Mouse (Mus musculus): Measurements from ENCODE around the gene Ift140.

Ift140 gene

DNA sequence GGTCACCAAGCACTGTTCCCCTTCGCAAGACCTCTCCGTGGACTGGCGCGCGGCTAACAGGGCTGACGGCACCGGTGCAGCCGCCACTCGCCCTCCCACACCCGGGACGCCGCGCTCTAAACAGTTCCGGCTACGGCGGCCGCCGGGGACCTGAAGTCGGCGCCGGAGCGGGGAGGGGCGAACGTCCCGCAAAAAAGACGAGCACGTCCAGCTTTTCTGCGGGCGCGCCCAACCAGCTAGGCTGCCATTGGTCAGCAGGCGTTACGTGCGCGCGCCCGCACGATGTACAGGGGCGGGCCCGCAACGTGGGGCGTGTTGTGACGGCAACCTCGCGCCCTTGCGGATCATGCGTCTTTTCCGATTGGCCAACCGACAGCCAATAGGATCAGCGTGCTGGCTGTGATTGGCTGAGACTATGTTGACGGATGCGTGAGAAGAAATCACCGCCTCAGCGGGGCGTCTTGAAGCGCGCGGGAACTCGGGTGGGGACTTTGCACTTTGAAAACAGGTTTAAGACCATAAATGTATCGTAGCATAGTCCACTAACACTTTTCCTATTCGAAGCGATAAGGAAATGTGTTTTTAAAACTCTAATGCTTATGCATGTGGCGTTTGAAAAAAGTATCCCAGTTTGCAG, at the start of gene Ift140, which contains the start of gene Cramp1l:
Ift140 (plus strand) TSS at position 431 of the 637 bp plus-strand sequence.
Cramp1l (minus strand) TSS at position 134 of the 637 bp plus-strand sequence.
- CTCF ChIA-PET: interaction anchor here (0.5 to 1.5 kb wide), 9 partner anchors 25 to 258 kb away, joined by 3 to 4 read pairs (median 3); partner anchors contain the start of genes Jpt2 (in 1 of the 4) and Tmem204 (in 1 of the 4)
- POLR2A ChIA-PET: interaction anchor here (0.6 to 2.8 kb wide), 43 partner anchors 9 to 1229 kb away, joined by 3 to 14 read pairs (median 5); partner anchors contain the start of genes Jpt2 (in 2 of the 4), Mapk8ip3 (in 2 of the 4), Ube2i (in 2 of the 4) and BC003965 (in 1 of the 4)

DNA sequence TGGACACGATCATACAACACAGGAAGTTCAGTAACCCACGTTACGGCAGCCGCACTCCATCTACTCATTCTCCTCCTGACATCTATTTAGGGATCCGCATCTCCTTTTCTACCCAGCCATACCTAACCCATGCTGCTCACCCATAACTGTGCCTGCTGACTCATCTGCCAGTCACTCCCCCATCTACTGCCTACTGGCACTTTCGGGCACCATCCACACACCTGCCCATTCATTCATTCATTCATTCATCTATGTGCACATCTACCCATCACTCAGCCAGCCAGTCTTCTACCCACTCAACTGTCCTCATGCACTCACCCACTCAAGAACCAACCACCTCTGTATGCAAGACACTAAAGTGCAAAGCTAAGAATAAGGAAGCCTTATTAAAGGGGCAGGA, 28.7 kb upstream of the Ift140 start:
- CTCF ChIA-PET: no interaction called here

GRCm38 (mm10) chr17:24994721-24995120, 21.2 kb upstream of the Ift140 start:
- ChIA-PET POLR2A (interaction anchor here in 2 of 4 experiments (0.6 to 2.2 kb wide), 2 partner anchors 8 to 18 kb away, joined by 3 to 5 read pairs; no protein-coding TSS in a partner anchor), CTCF (interaction anchor here in 1 of 4 experiments (0.6 kb wide), 1 partner anchor 93 kb away, joined by 3 read pairs; no protein-coding TSS in a partner anchor)

More for the DNA sequence above, 28.7 kb upstream of the Ift140 start:
- POLR2A ChIA-PET: interaction anchor here in 2 of 4 experiments (0.7 to 1.7 kb wide), 3 partner anchors 9 to 113 kb away, joined by 3 to 5 read pairs (median 3); partner anchors contain the start of genes Cramp1l (in 1 of the 2) and Ift140 (in 1 of the 2)

GRCm38 (mm10) chr17:25005102-25005501, 10.8 kb upstream of the Ift140 start:
- ChIA-PET POLR2A (interaction anchor here in 3 of 4 experiments (0.9 to 2.5 kb wide), 5 partner anchors 10 to 45 kb away, joined by 3 to 7 read pairs (median 6); partner anchors contain the start of genes Cramp1l (in 2 of the 3), Ift140 (in 2 of the 3) and Jpt2 (in 1 of the 3)), CTCF (interaction anchor here in 2 of 4 experiments (0.6 to 1.2 kb wide), 2 partner anchors 12 to 78 kb away, joined by 3 to 4 read pairs; partner anchors contain the start of gene Tmem204 (in 1 of the 2))

- CTCF ChIA-PET: interaction anchor here in 1 of 4 experiments (1.3 kb wide), 1 partner anchor 9 kb away, joined by 5 read pairs; no protein-coding TSS in a partner anchor
- POLR2A ChIA-PET: interaction anchor here in 2 of 4 experiments (1.2 to 1.4 kb wide), 2 partner anchors 24 to 70 kb away, joined by 4 read pairs; no protein-coding TSS in a partner anchor
Measured at GRCm38 (mm10) chr17:25007480-25007879, 8.4 kb upstream of the Ift140 start.

- CTCF ChIA-PET: no interaction called here
- POLR2A ChIA-PET: interaction anchor here in 2 of 4 experiments (0.6 to 2.8 kb wide), 7 partner anchors 18 to 557 kb away, joined by 3 to 8 read pairs (median 3); partner anchors contain the start of genes Fahd1 (in 1 of the 2), Nubp2 (in 1 of the 2), Sox8 (in 1 of the 2) and Spsb3 (in 1 of the 2)
Measured at GRCm38 (mm10) chr17:25013606-25014501, 2.0 kb upstream of the Ift140 start.

GRCm38 (mm10) chr17:25014841-25015570, 879 bp upstream of the Ift140 start:
- ChIA-PET POLR2A (interaction anchor here (0.5 to 2.8 kb wide), 39 partner anchors 9 to 1229 kb away, joined by 3 to 14 read pairs (median 5); partner anchors contain the start of genes Jpt2 (in 2 of the 4), Traf7 (in 2 of the 4), BC003965 (in 1 of the 4) and Eme2 (in 1 of the 4)), CTCF (interaction anchor here (0.5 to 1.5 kb wide), 8 partner anchors 16 to 259 kb away, joined by 3 to 8 read pairs (median 4); partner anchors contain the start of genes Jpt2 (in 1 of the 4) and Tmem204 (in 1 of the 4))

DNA sequence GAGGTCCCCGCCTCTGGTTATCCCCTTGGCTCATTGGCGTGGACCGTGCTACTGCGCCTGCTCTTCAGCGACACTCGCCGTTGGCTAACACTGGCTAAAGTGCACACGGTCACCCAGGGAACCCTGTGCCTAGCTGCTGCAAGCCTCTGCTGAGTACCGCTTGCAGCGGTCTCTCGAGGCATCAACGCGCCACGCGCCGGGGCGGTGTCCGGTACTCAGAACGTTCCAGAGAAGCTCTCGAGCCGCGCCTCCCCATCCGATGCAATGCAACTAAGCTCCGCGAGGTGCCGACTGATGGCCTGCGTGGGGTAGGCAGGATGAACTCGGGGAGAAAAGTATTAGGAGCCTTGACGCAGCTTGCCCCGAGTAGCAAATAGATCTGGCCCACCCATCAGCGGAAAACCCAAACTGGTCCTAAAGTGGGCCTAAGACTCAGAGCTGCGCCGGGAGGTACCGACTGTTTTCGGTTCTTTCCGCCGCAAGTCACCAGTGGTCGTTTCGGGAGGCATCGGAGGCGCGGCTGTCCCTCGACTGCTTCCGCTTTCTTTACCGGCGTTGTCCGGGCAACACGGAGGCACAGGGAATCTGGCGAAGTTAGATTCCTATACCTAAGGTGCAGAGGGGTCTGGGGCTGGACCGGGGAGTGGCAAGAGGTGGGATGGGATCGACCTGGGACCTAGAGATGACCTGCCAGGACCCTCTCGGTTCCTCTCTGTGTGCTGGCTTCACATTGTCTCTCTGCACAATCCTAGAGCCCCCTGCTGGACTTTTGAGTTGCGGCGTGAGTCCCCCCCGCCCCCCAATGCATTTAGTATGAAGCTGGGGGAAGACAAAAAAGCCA, 627 bp downstream of the Ift140 start:
- CTCF ChIA-PET: interaction anchor here (0.5 to 1.5 kb wide), 21 partner anchors 9 to 746 kb away, joined by 3 to 7 read pairs (median 4); partner anchors contain the start of genes Mapk8ip3 (in 1 of the 4) and Tmem204 (in 1 of the 4)
- POLR2A ChIA-PET: interaction anchor here in 3 of 4 experiments (0.6 to 2.8 kb wide), 50 partner anchors 8 to 1389 kb away, joined by 3 to 14 read pairs (median 4); partner anchors contain the start of genes Fahd1 (in 2 of the 3), Jpt2 (in 2 of the 3), Mapk8ip3 (in 2 of the 3) and Ube2i (in 2 of the 3)

DNA sequence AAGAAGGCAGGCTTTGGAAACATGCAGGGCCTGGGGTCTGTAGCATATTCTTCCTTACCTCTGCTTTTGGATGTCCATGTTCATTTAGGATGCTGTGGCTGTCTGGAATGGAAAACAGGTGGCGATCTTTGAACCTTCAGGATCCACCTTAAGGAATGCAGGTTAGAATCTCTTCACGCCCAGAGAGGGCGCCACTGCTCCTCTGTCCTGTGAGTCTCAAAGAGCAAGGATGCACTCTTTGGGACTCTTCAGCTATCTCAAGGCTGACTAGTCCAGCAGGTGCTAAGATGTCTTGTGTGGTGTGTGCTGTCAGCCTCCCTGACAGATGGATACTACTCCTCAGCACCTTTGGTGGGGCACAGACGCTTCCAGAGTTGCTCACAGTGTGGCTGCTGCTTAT, 20.3 kb downstream of the Ift140 start:
- ChIA-PET POLR2A (interaction anchor here in 3 of 4 experiments (0.6 to 1.9 kb wide), 6 partner anchors 11 to 150 kb away, joined by 3 to 6 read pairs (median 4); partner anchors contain the start of genes Cramp1l (in 1 of the 3), Ift140 (in 1 of the 3), Nubp2 (in 1 of the 3) and Spsb3 (in 1 of the 3)), CTCF (interaction anchor here in 3 of 4 experiments (0.7 to 1.4 kb wide), 7 partner anchors 9 to 252 kb away, joined by 3 to 4 read pairs (median 3); no protein-coding TSS in a partner anchor)

DNA sequence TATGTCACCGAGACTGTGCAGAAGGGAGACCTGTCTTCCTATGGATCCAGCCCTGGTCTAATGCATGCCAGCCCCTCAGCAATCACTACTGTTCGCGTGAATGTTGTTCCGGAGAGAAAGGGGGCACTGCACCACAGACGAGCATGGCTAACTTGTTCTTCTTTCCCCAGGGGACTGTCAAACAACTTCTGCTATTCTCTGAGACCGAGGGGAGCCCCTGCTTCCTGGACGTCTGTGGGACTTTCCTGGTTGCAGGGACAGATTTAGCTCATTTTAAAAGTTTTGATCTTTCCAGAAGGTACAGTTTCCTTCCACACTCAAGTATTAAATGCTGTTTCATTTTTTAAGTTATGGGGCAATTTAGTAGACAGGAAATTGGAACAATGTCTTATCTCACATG, 29.0 kb downstream of the Ift140 start:
- POLR2A ChIA-PET: interaction anchor here in 2 of 4 experiments (0.6 to 1.5 kb wide), 6 partner anchors 9 to 1160 kb away, joined by 3 to 4 read pairs (median 4); no protein-coding TSS in a partner anchor
- CTCF ChIA-PET: interaction anchor here in 1 of 4 experiments (0.8 to 1.3 kb wide), 2 partner anchors 8 to 11 kb away, joined by 3 read pairs; no protein-coding TSS in a partner anchor

DNA sequence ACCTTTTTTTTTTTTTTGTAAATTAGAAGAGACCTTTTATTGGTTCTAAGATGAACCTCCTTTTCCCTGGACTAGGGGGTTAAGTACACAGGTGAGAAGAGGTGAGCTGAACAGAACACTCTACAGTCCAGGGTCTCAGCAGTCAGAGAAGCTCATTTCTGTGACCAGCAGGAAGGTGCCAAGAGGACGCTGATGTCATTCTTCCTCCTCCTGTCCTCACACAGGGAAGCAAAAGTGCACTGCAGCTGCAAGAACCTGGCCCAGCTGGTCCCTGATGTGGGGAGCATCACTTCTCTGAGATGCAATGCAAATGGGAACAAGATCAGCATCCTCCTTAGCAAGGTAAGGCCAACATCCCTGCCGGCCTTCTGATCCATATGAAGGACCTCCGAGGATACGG, 29.4 kb downstream of the Ift140 start:
- ChIA-PET POLR2A (interaction anchor here in 2 of 4 experiments (0.7 to 1.5 kb wide), 4 partner anchors 9 to 1160 kb away, joined by 3 to 4 read pairs (median 4); no protein-coding TSS in a partner anchor), CTCF (interaction anchor here in 1 of 4 experiments (0.8 to 1.3 kb wide), 2 partner anchors 9 to 12 kb away, joined by 3 read pairs; no protein-coding TSS in a partner anchor)

DNA sequence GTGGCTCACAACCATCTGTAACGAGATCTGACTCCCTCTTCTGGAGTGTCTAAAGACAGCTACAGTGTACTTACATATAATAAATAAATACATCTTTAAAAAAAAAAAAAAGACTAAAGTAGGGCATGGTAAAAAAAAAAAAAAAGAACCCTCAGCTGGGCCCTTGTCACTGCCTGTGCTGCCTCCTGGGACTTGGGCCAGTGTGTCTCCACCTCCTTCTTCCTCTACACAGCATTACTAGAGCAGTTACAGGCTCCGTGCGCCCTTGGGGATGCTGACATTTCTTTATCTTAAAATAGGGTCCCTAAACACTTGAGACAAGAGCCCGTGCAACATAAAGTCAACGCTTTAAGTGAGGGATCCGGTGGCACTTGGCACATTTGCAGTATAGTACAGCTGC, 31.3 kb downstream of the Ift140 start:
- CTCF ChIA-PET: interaction anchor here in 1 of 4 experiments (1.2 kb wide), 1 partner anchor 11 kb away, joined by 3 read pairs; no protein-coding TSS in a partner anchor

GRCm38 (mm10) chr17:25053274-25053673, 37.4 kb downstream of the Ift140 start:
- POLR2A ChIA-PET: no interaction called here

More for the DNA sequence above, 31.3 kb downstream of the Ift140 start:
- POLR2A ChIA-PET: interaction anchor here in 2 of 4 experiments (0.7 to 1.0 kb wide), 3 partner anchors 11 to 174 kb away, joined by 3 read pairs; no protein-coding TSS in a partner anchor

GRCm38 (mm10) chr17:25057041-25057440, 41.2 kb downstream of the Ift140 start:
- POLR2A ChIA-PET: no interaction called here
- CTCF ChIA-PET: interaction anchor here in 1 of 4 experiments (0.8 to 1.0 kb wide), 2 partner anchors 10 to 21 kb away, joined by 3 read pairs; no protein-coding TSS in a partner anchor

More at GRCm38 (mm10) chr17:25053274-25053673, 37.4 kb downstream of the Ift140 start:
- CTCF ChIA-PET: no interaction called here

GRCm38 (mm10) chr17:25063261-25063660, 47.4 kb downstream of the Ift140 start:
- CTCF ChIA-PET: interaction anchor here in 3 of 4 experiments (0.7 to 1.2 kb wide), 3 partner anchors 19 to 946 kb away, joined by 3 read pairs; no protein-coding TSS in a partner anchor
- POLR2A ChIA-PET: interaction anchor here in 1 of 4 experiments (0.8 to 1.7 kb wide), 3 partner anchors 20 to 121 kb away, joined by 3 to 4 read pairs (median 3); partner anchors contain the start of gene BC003965
